Mouse (Mus musculus) MEL (cell line): Measurements from ENCODE around the gene Eif5a. TPM values are rescaled to one million over a fixed set of nuclear protein-coding genes. Genes with fewer than 3 reads are reported as not detected.

Experiments
- DNase-seq: peaks from one replicate; pipeline ENCODE4 v3.0.0; 2011; ENCODE audit warnings: low read depth, low spot score
- H3K27ac ChIP-seq: 2 replicates; pipeline ENCODE4 v1.5.1; 2012; ENCODE audit warnings: low read depth, mild to moderate bottlenecking, control low read depth, low read length, moderate library complexity; ENCODE audit not compliant: control insufficient read depth
- H3K27me3 ChIP-seq, 2 experiments: fragments of 150-350 bp in 1 of 2; sonication (generic) in 1 of 2; 2 replicates each; pipeline ENCODE4 v1.6.1; 2012; ENCODE audit warnings: low read length in 2 of 2, mild to moderate bottlenecking in 2 of 2, improper control_type of control experiment in 1 of 2, moderate library complexity in 1 of 2; ENCODE audit not compliant: insufficient read depth in 2 of 2, control insufficient read depth in 1 of 2
- H3K36me3 ChIP-seq, 2 experiments: 2 replicates each; pipeline ENCODE4 v1.6.1; 2012 to 2014; ENCODE audit warnings: low read length in 2 of 2, improper control_type of control experiment in 1 of 2, inconsistent platforms in 1 of 2, mild to moderate bottlenecking in 1 of 2; ENCODE audit not compliant: insufficient read depth in 2 of 2, control insufficient read depth in 1 of 2
- H3K4me1 ChIP-seq, 2 experiments: fragments of 150-350 bp in 1 of 2; sonication (generic) in 1 of 2; 2 replicates each; pipeline ENCODE4 v1.6.1; 2012; ENCODE audit warnings: low read length in 2 of 2, improper control_type of control experiment in 1 of 2, mild to moderate bottlenecking in 1 of 2; ENCODE audit not compliant: insufficient read depth in 2 of 2, control insufficient read depth in 1 of 2
- H3K4me3 ChIP-seq, 2 experiments: fragments of 150-350 bp in 1 of 2; sonication (generic) in 1 of 2; 2 replicates each; pipeline ENCODE4 v1.5.1; 2012; ENCODE audit warnings: low read depth in 2 of 2, low read length in 2 of 2, mild to moderate bottlenecking in 2 of 2, moderate library complexity in 2 of 2, control low read depth in 1 of 2, improper control_type of control experiment in 1 of 2; ENCODE audit not compliant: control insufficient read depth in 1 of 2, insufficient read depth in 1 of 2
- H3K79me2 ChIP-seq: 2 replicates; pipeline ENCODE4 v1.6.1; 2012; ENCODE audit warnings: mild to moderate bottlenecking, low read length, moderate library complexity; ENCODE audit not compliant: control insufficient read depth, poor library complexity, insufficient read depth
- H3K9ac ChIP-seq: 2 replicates; pipeline ENCODE4 v1.6.1; 2012; ENCODE audit warnings: low read depth, mild to moderate bottlenecking, control low read depth, low read length, moderate library complexity; ENCODE audit not compliant: control insufficient read depth, poor library complexity, severe bottlenecking
- H3K9me3 ChIP-seq: fragments of 150-350 bp; sonication (generic); replicated peaks from 2 replicates; pipeline ENCODE4 v1.6.1; 2012; ENCODE audit warnings: mild to moderate bottlenecking, low read length, improper control_type of control experiment, moderate library complexity; ENCODE audit not compliant: insufficient read depth
- CTCF ChIP-seq, 3 experiments: IDR thresholded peaks in 2 of 3; conservative IDR thresholded peaks in 1 of 3; 2 replicates each; pipeline ENCODE4 v1.5.1; 2011 to 2012; ENCODE audit warnings: low read length in 3 of 3, low read depth in 2 of 3, mild to moderate bottlenecking in 2 of 3, improper control_type of control experiment in 1 of 3, inconsistent platforms in 1 of 3, mixed read lengths in 1 of 3, moderate library complexity in 1 of 3; ENCODE audit not compliant: control insufficient read depth in 1 of 3, insufficient read depth in 1 of 3, poor library complexity in 1 of 3, severe bottlenecking in 1 of 3
- ELF1 ChIP-seq: IDR thresholded peaks from 2 replicates; pipeline ENCODE4 v1.6.1; 2014; ENCODE audit warnings: low read depth, mild to moderate bottlenecking, inconsistent platforms, low read length, improper control_type of control experiment, moderate library complexity
- EP300 ChIP-seq, 2 experiments: IDR thresholded peaks; 2 replicates each; pipeline ENCODE4 v1.6.1; 2011; ENCODE audit warnings: improper control_type of control experiment in 2 of 2, low read length in 2 of 2, low read depth in 1 of 2, mild to moderate bottlenecking in 1 of 2
- ETS1 ChIP-seq: IDR thresholded peaks from 2 replicates; pipeline ENCODE4 v1.6.1; 2012; ENCODE audit warnings: low read depth, mild to moderate bottlenecking, inconsistent platforms, low read length, improper control_type of control experiment, moderate library complexity
- GABPA ChIP-seq: IDR thresholded peaks from 2 replicates; pipeline ENCODE4 v1.6.1; 2012; ENCODE audit warnings: low read depth, mild to moderate bottlenecking, inconsistent platforms, low read length, improper control_type of control experiment, moderate library complexity
- GATA1 ChIP-seq: IDR thresholded peaks from 2 replicates; pipeline ENCODE4 v1.6.1; 2011; ENCODE audit warnings: low read depth, low read length, improper control_type of control experiment
- HCFC1 ChIP-seq: IDR thresholded peaks from 2 replicates; pipeline ENCODE4 v1.6.1; 2012; ENCODE audit warnings: low read depth, mild to moderate bottlenecking, inconsistent platforms, low read length, improper control_type of control experiment, moderate library complexity
- JUND ChIP-seq: IDR thresholded peaks from 2 replicates; pipeline ENCODE4 v1.6.1; 2011; ENCODE audit warnings: low read depth, mild to moderate bottlenecking, improper control_type of control experiment, low read length
- KAT2A ChIP-seq: conservative IDR thresholded peaks from 2 replicates; pipeline ENCODE4 v1.6.1; 2012; ENCODE audit warnings: low read depth, low read length, improper control_type of control experiment, inconsistent platforms
- MAFK ChIP-seq: IDR thresholded peaks from 2 replicates; pipeline ENCODE4 v1.6.1; 2011; ENCODE audit warnings: low read depth, mild to moderate bottlenecking, low read length, improper control_type of control experiment, borderline replicate concordance
- MAX ChIP-seq: IDR thresholded peaks from 2 replicates; pipeline ENCODE4 v1.6.1; 2011; ENCODE audit warnings: low read length, improper control_type of control experiment
- MAZ ChIP-seq: IDR thresholded peaks from 2 replicates; pipeline ENCODE4 v1.6.1; 2012; ENCODE audit warnings: low read depth, mild to moderate bottlenecking, inconsistent platforms, low read length, improper control_type of control experiment
- MEF2A ChIP-seq: IDR thresholded peaks from 2 replicates; pipeline ENCODE4 v1.6.1; 2014; ENCODE audit warnings: low read depth, mild to moderate bottlenecking, inconsistent platforms, low read length, improper control_type of control experiment; ENCODE audit not compliant: poor library complexity, insufficient replicate concordance, severe bottlenecking; ENCODE audit errors: extremely low read depth
- MXI1 ChIP-seq: IDR thresholded peaks from 2 replicates; pipeline ENCODE4 v1.6.1; 2011; ENCODE audit warnings: mild to moderate bottlenecking, low read depth, low read length, improper control_type of control experiment
- MYB ChIP-seq: IDR thresholded peaks from 2 replicates; pipeline ENCODE4 v1.6.1; 2011; ENCODE audit warnings: mild to moderate bottlenecking, low read depth, low read length, improper control_type of control experiment
- MYC ChIP-seq: IDR thresholded peaks from 2 replicates; pipeline ENCODE4 v1.6.1; 2011; ENCODE audit warnings: low read depth, mild to moderate bottlenecking, low read length, improper control_type of control experiment, moderate library complexity
- NELFE ChIP-seq: IDR thresholded peaks from 2 replicates; pipeline ENCODE4 v1.6.1; 2011; ENCODE audit warnings: low read depth, low read length, improper control_type of control experiment
- NRF1 ChIP-seq: IDR thresholded peaks from 2 replicates; pipeline ENCODE4 v1.6.1; 2014; ENCODE audit warnings: low read depth, mild to moderate bottlenecking, inconsistent platforms, low read length, improper control_type of control experiment, moderate library complexity; ENCODE audit not compliant: poor library complexity, insufficient read depth, severe bottlenecking
- POLR2A ChIP-seq, 2 experiments: IDR thresholded peaks; 2 replicates each; pipeline ENCODE4 v1.6.1; 2011 to 2012; ENCODE audit warnings: low read length in 2 of 2, mild to moderate bottlenecking in 2 of 2, control low read depth in 1 of 2, improper control_type of control experiment in 1 of 2, low read depth in 1 of 2, moderate library complexity in 1 of 2; ENCODE audit not compliant: control insufficient read depth in 1 of 2, insufficient read depth in 1 of 2, poor library complexity in 1 of 2
- POLR2AphosphoS2 ChIP-seq: IDR thresholded peaks from 2 replicates; pipeline ENCODE4 v1.6.1; 2011; ENCODE audit warnings: low read length, improper control_type of control experiment
- RCOR1 ChIP-seq: IDR thresholded peaks from 2 replicates; pipeline ENCODE4 v1.6.1; 2012; ENCODE audit warnings: low read depth, mild to moderate bottlenecking, inconsistent platforms, low read length, improper control_type of control experiment
- SIN3A ChIP-seq: IDR thresholded peaks from 2 replicates; pipeline ENCODE4 v1.6.1; 2012; ENCODE audit warnings: low read length, improper control_type of control experiment, inconsistent platforms
- TAL1 ChIP-seq: IDR thresholded peaks from 2 replicates; pipeline ENCODE4 v1.6.1; 2012; ENCODE audit warnings: mild to moderate bottlenecking, inconsistent platforms, low read length, moderate library complexity, mixed read lengths
- TBP ChIP-seq: IDR thresholded peaks from 2 replicates; pipeline ENCODE4 v1.8.0; 2011; ENCODE audit warnings: low read depth, low read length, improper control_type of control experiment
- TCF12 ChIP-seq: IDR thresholded peaks from 2 replicates; pipeline ENCODE4 v1.6.1; 2014; ENCODE audit warnings: low read depth, mild to moderate bottlenecking, inconsistent platforms, low read length, improper control_type of control experiment, moderate library complexity
- UBTF ChIP-seq: IDR thresholded peaks from 2 replicates; pipeline ENCODE4 v1.6.1; 2012; ENCODE audit warnings: low read depth, mild to moderate bottlenecking, inconsistent platforms, low read length, improper control_type of control experiment, moderate library complexity, borderline replicate concordance; ENCODE audit not compliant: insufficient read depth
- USF1 ChIP-seq: IDR thresholded peaks from 2 replicates; pipeline ENCODE4 v1.6.1; 2014; ENCODE audit warnings: low read depth, mild to moderate bottlenecking, inconsistent platforms, low read length, improper control_type of control experiment, moderate library complexity
- ZC3H11A ChIP-seq: IDR thresholded peaks from 2 replicates; pipeline ENCODE4 v1.6.1; 2012; ENCODE audit warnings: low read depth, mild to moderate bottlenecking, inconsistent platforms, low read length, improper control_type of control experiment
- ZKSCAN1 ChIP-seq: IDR thresholded peaks from 2 replicates; pipeline ENCODE4 v1.6.1; 2012; ENCODE audit warnings: low read depth, mild to moderate bottlenecking, inconsistent platforms, low read length, improper control_type of control experiment, moderate library complexity
- ZNF384 ChIP-seq: IDR thresholded peaks from 2 replicates; pipeline ENCODE4 v1.6.1; 2012; ENCODE audit warnings: low read depth, mild to moderate bottlenecking, inconsistent platforms, low read length, improper control_type of control experiment
- polyA plus RNA-seq, 2 experiments: library from polyadenylated mRNA; stranded (reverse) in 1 of 2; unstranded in 1 of 2; fragments of >175 nt in 1 of 2; fragments of >200 nt in 1 of 2; gene quantifications; 2 replicates each; pipeline versions ENCODE4 v1.2.1 to v1.2.4; 2012; ENCODE audit warnings: low replicate concordance in 2 of 2, low read depth in 1 of 2; ENCODE audit not compliant: insufficient read length in 2 of 2, insufficient read depth in 1 of 2, missing spikeins in 1 of 2
- total RNA-seq: library from RNA; depleted of rRNA; stranded (reverse); fragments of 300-350 nt; gene quantifications from 2 replicates; pipeline ENCODE4 v1.2.3, GENCODE M21; 2012

Gene Eif5a
- total and polyA plus RNA-seq, 3 experiments = 1,272 to 3,185 (median 1,428) TPM

DNA sequence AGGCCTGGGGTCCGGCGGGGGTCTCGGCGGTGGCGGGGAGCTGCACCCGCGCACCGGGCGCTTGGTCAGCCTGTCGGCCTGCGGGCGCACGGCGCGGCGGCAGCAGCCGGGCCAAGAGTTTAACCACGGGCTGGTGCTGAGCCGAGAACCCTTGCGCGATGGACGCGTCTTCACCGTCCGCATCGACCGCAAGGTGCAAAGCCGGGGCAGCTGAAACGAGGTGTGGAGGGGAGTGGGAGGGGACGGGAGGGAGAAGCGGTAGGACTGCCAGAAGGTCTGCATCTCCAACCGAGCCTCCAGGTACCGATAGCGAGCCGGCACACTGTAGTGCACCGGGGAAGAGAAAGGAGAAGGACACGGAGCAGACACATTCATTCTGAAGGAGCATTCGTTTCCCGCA lies 19.8 kb downstream of the Eif5a start:
- DNase-seq = peak; percentile 63
- no peaks in the 10 kb centered on the region for H3K9me3 ChIP-seq
- H3K27ac ChIP-seq = peak overlapping the region; percentile 48
- peak overlapping the region; percentile 58 to 77 for H3K4me3 ChIP-seq
- no peaks in the 10 kb centered on the region for H3K27me3 ChIP-seq
- peaks cover 3 to 6% of the 10 kb centered on the region in 2 experiments; a peak in 2 of 4 replicates for H3K36me3 ChIP-seq
- TF ChIP-seq POLR2A (IDR thresholded peaks at IDR 0.05; ENCODE audit: control insufficient read depth in 1 of 2, insufficient read depth in 1 of 2, low read depth in 1 of 2, low read length in 2 of 2, poor library complexity in 1 of 2) (peak in 1 of 2 experiments; percentile 31; a peak in 1 of 4 replicates), ZKSCAN1 (no peak)
- H3K4me1 ChIP-seq = peaks cover 0 to 12% of the 10 kb centered on the region in 2 experiments; a peak in 2 of 4 replicates
- H3K79me2 ChIP-seq = peaks cover 18% of the 10 kb centered on the region
- H3K9ac ChIP-seq = peak overlapping the region; percentile 81

- Histone ChIP-seq H3K36me3 (peaks cover 3 to 5% of the 10 kb centered on the region in 2 experiments; a peak in 2 of 4 replicates), H3K4me1 (peaks cover 0 to 12% of the 10 kb centered on the region in 2 experiments; a peak in 2 of 4 replicates), H3K9me3 (no peaks in the 10 kb centered on the region), H3K27ac (peak overlapping the region; percentile 95), H3K79me2 (peaks cover 18% of the 10 kb centered on the region), H3K9ac (peak overlapping the region; percentile 81), H3K27me3 (no peaks in the 10 kb centered on the region), H3K4me3 (peak overlapping the region; percentile 58 to 77)
- DNase-seq = peak; percentile 100
- TF ChIP-seq KAT2A (peak; percentile 99), CTCF (IDR thresholded peaks at IDR 0.05 in 2 of 3, conservative IDR thresholded peaks at IDR 0.05 in 1 of 3; ENCODE audit: control insufficient read depth in 1 of 3, insufficient read depth in 1 of 3, low read depth in 2 of 3, low read length in 3 of 3, poor library complexity in 1 of 3, severe bottlenecking in 1 of 3) (no peak), ZKSCAN1 (no peak), NELFE (peak; percentile 61; the same call in 1 of the 2 replicates), MYB (no peak), POLR2A (IDR thresholded peaks at IDR 0.05; ENCODE audit: control insufficient read depth in 1 of 2, insufficient read depth in 1 of 2, low read depth in 1 of 2, low read length in 2 of 2, poor library complexity in 1 of 2) (peak in 1 of 2 experiments; percentile 17; a peak in 2 of 4 replicates), MAFK (no peak), POLR2AphosphoS2 (peak; percentile 89; the same call in 1 of the 2 replicates), MYC (peak; percentile 74; the same call in 1 of the 2 replicates), HCFC1 (peak; percentile 95), ETS1 (no peak; the same call in 1 of the 2 replicates), TAL1 (no peak), GATA1 (peak; percentile 2; the same call in 1 of the 2 replicates), MAZ (peak; percentile 98), SIN3A (peak; percentile 91), ZC3H11A (no peak), EP300 (IDR thresholded peaks at IDR 0.05; ENCODE audit: low read depth in 1 of 2, low read length in 2 of 2) (no peak), NRF1 (peak; percentile 54; the same call in 1 of the 2 replicates), RCOR1 (no peak), ZNF384 (no peak), MEF2A (peak; percentile 13; the same call in 1 of the 2 replicates), JUND (no peak; the same call in 1 of the 2 replicates), MAX (peak; percentile 88), ELF1 (peak; percentile 93), GABPA (peak; percentile 44; the same call in 1 of the 2 replicates), TCF12 (peak; percentile 60), USF1 (0 out of 2 replicates have a peak, but pooled peaks have one; percentile 43), MXI1 (peak; percentile 89), TBP (peak; percentile 66; the same call in 1 of the 2 replicates), UBTF (peak; percentile 79; the same call in 1 of the 2 replicates)
Measured at GRCm38 (mm10) chr11:69901406-69901846, 20.3 kb downstream of the Eif5a start.
